Mouse (Mus musculus): Measurements from ENCODE around the gene Zfp609.

Gene Zfp609

GRCm38 (mm10) chr9:65827344-65828015 lies at the start of gene Zfp609:
Gene Zfp609, minus strand, starts transcription at chr9:65827564.
- DNase-seq, result peak; percentile 99

GRCm38 (mm10) chr9:65859656-65860055 lies 32.3 kb upstream of the Zfp609 start:
- peak; percentile 26 to 41 for DNase-seq

- DNase-seq, result peak in 1 of 2 experiments; percentile 13
These were observed 22.8 kb upstream of the Zfp609 start for GRCm38 (mm10) chr9:65850203-65850602.

- DNase-seq, result no peak
These were observed 20.8 kb upstream of the Zfp609 start for GRCm38 (mm10) chr9:65848154-65848553.

- DNase-seq, result peak in 1 of 2 experiments; percentile 16
These were observed 17.2 kb upstream of the Zfp609 start for GRCm38 (mm10) chr9:65844421-65845165.

- DNase-seq, result no peak
These were observed 12.5 kb upstream of the Zfp609 start for GRCm38 (mm10) chr9:65839841-65840240.

GRCm38 (mm10) chr9:65836916-65837315 lies 9.6 kb upstream of the Zfp609 start:
- no peak for DNase-seq

- no peak for DNase-seq
These were observed 7.4 kb upstream of the Zfp609 start for GRCm38 (mm10) chr9:65834628-65835354.

- no peak for DNase-seq
These were observed 6.3 kb upstream of the Zfp609 start for GRCm38 (mm10) chr9:65833640-65834039.

- DNase-seq, result no peak
These were observed 5.9 kb upstream of the Zfp609 start for GRCm38 (mm10) chr9:65833230-65833629.

- no peak for DNase-seq
These were observed 4.7 kb upstream of the Zfp609 start for GRCm38 (mm10) chr9:65832041-65832440.

GRCm38 (mm10) chr9:65831164-65831563 lies 3.8 kb upstream of the Zfp609 start:
- DNase-seq, result no peak

- DNase-seq, result no peak
These were observed 2.9 kb upstream of the Zfp609 start for GRCm38 (mm10) chr9:65830255-65830654.

GRCm38 (mm10) chr9:65829410-65829809 lies 2.0 kb upstream of the Zfp609 start:
- DNase-seq, result peak; percentile 30 to 38

GRCm38 (mm10) chr9:65828511-65828910 lies 1.1 kb upstream of the Zfp609 start:
- no peak for DNase-seq

- DNase-seq, result no peak
These were observed 646 bp upstream of the Zfp609 start for GRCm38 (mm10) chr9:65828016-65828403.

- DNase-seq, result peak; percentile 63 to 78
These were observed 598 bp downstream of the Zfp609 start for GRCm38 (mm10) chr9:65826588-65827343.

GRCm38 (mm10) chr9:65826226-65826587 lies 1.2 kb downstream of the Zfp609 start:
- peak; percentile 25 to 52 for DNase-seq

GRCm38 (mm10) chr9:65823716-65824462 lies 3.5 kb downstream of the Zfp609 start:
- DNase-seq, result peak; percentile 43 to 47

GRCm38 (mm10) chr9:65822011-65822410 lies 5.4 kb downstream of the Zfp609 start:
- no peak for DNase-seq

- no peak for DNase-seq
These were observed 7.1 kb downstream of the Zfp609 start for GRCm38 (mm10) chr9:65820301-65820700.

GRCm38 (mm10) chr9:65818402-65818801 lies 9.0 kb downstream of the Zfp609 start:
- no peak for DNase-seq
